ENCODE assay signal across 21 mouse cellular contexts in genomic region chr8:84564042-84564441, GRCm38 (mm10).
DNase-seq lines count a peak whose midpoint lies in the region; ATAC-seq lines count a peak whose summit lies in the region.
"Had no signal": no experiment of that assay in that cellular context is flagged by ENCODE, and none has a peak within 500 bp of the region (broad histone marks: within the 10 kb centered on the region; RNA-seq: fewer than 3 reads in every experiment).

No protein-coding gene starts in this region.

- H3K4me2 ChIP-seq in midbrain, embryonic 12.5 days (replicated peaks) = no peak overlapping the region
- no peak overlapping the region for H3K4me2 ChIP-seq in forebrain, embryonic 16.5 days (ENCODE audit: low read length)
- no peak overlapping the region for H3K4me2 ChIP-seq in hindbrain, embryonic 15.5 days
- H3K4me2 ChIP-seq in neural tube, embryonic 15.5 days = no peak overlapping the region
- H3K4me2 ChIP-seq: embryonic facial prominence, embryonic 12.5 days; limb, embryonic 15.5 days; liver, embryonic 15.5 days; neural tube, embryonic 13.5 days; stomach, embryonic 15.5 days had no signal

- no peaks in the 10 kb centered on the region for H3K9me3 ChIP-seq in midbrain, embryonic 12.5 days
- no peaks in the 10 kb centered on the region for H3K9me3 ChIP-seq in midbrain, embryonic 10.5 days (replicated peaks)
- H3K9me3 ChIP-seq in forebrain, embryonic 16.5 days (ENCODE audit: control insufficient read depth, low read length) = no peaks in the 10 kb centered on the region
- no peaks in the 10 kb centered on the region for H3K9me3 ChIP-seq in hindbrain, embryonic 15.5 days
- no peaks in the 10 kb centered on the region for H3K9me3 ChIP-seq in neural tube, embryonic 15.5 days (replicated peaks)
- no peaks in the 10 kb centered on the region for H3K9me3 ChIP-seq in embryonic facial prominence, embryonic 10.5 days
- H3K9me3 ChIP-seq: embryonic facial prominence, embryonic 12.5 days; limb, embryonic 15.5 days; liver, embryonic 15.5 days; neural tube, embryonic 13.5 days; stomach, embryonic 15.5 days had no signal

- H3K36me3 ChIP-seq in midbrain, embryonic 12.5 days = peaks cover 12% of the 10 kb centered on the region; the same call in 1 of the 2 replicates
- peaks cover 21% of the 10 kb centered on the region for H3K36me3 ChIP-seq in midbrain, embryonic 10.5 days
- no peaks in the 10 kb centered on the region for H3K36me3 ChIP-seq in forebrain, embryonic 16.5 days (ENCODE audit: control insufficient read depth, insufficient read depth)
- H3K36me3 ChIP-seq in hindbrain, embryonic 15.5 days = peaks cover 36% of the 10 kb centered on the region
- peaks cover 33% of the 10 kb centered on the region for H3K36me3 ChIP-seq in neural tube, embryonic 15.5 days
- H3K36me3 ChIP-seq in embryonic facial prominence, embryonic 10.5 days (replicated peaks) = no peaks in the 10 kb centered on the region; the same call in 1 of the 2 replicates
- H3K36me3 ChIP-seq: embryonic facial prominence, embryonic 12.5 days; limb, embryonic 15.5 days; liver, embryonic 15.5 days; stomach, embryonic 15.5 days had no signal

- ATAC-seq in midbrain, embryonic 12.5 days (ENCODE audit: low FRiP score, low read depth) = 0 out of 2 replicates have a peak, but pooled peaks have one; percentile 34
- peak; percentile 62 for ATAC-seq in forebrain, embryonic 16.5 days
- peak; percentile 55; the same call in 1 of the 2 replicates for ATAC-seq in hindbrain, embryonic 15.5 days (ENCODE audit: low FRiP score, low read depth)
- peak; percentile 65; the same call in 1 of the 2 replicates for ATAC-seq in neural tube, embryonic 15.5 days (ENCODE audit: low FRiP score)
- ATAC-seq: lung, postnatal 0 days had no signal

- peaks cover 13% of the 10 kb centered on the region for H3K27me3 ChIP-seq in midbrain, embryonic 12.5 days
- H3K27me3 ChIP-seq in midbrain, embryonic 10.5 days (ENCODE audit: low read depth, poor library complexity, severe bottlenecking) = peaks cover 23% of the 10 kb centered on the region
- H3K27me3 ChIP-seq in forebrain, embryonic 16.5 days (replicated peaks; ENCODE audit: control insufficient read depth, insufficient read depth, low read length) = peaks cover 10% of the 10 kb centered on the region; the same call in 1 of the 2 replicates
- peaks cover 6% of the 10 kb centered on the region; the same call in 1 of the 2 replicates for H3K27me3 ChIP-seq in hindbrain, embryonic 15.5 days
- peaks cover 9% of the 10 kb centered on the region for H3K27me3 ChIP-seq in neural tube, embryonic 15.5 days (replicated peaks)
- H3K27me3 ChIP-seq in embryonic facial prominence, embryonic 10.5 days (replicated peaks; ENCODE audit: low read depth, poor library complexity, severe bottlenecking) = peaks cover 42% of the 10 kb centered on the region

- 79% methylated on average over 1 of the region's 1 CpGs for WGBS in midbrain, embryonic 12.5 days
- WGBS in midbrain, embryonic 10.5 days = 94% methylated on average over 1 of the region's 1 CpGs
- WGBS in forebrain, embryonic 16.5 days = 67% methylated on average over 1 of the region's 1 CpGs
- 35% methylated on average over 1 of the region's 1 CpGs for WGBS in hindbrain, embryonic 15.5 days
- 64% methylated on average over 1 of the region's 1 CpGs for WGBS in neural tube, embryonic 15.5 days
- 88% methylated on average over 1 of the region's 1 CpGs for WGBS in embryonic facial prominence, embryonic 10.5 days

- no peak overlapping the region for H3K27ac ChIP-seq in midbrain, embryonic 12.5 days (replicated peaks)
- no peak overlapping the region for H3K27ac ChIP-seq in midbrain, embryonic 10.5 days (replicated peaks)
- no peak overlapping the region for H3K27ac ChIP-seq in forebrain, embryonic 16.5 days (ENCODE audit: low read length)
- no peak overlapping the region for H3K27ac ChIP-seq in hindbrain, embryonic 15.5 days (replicated peaks)
- no peak overlapping the region for H3K27ac ChIP-seq in neural tube, embryonic 15.5 days (replicated peaks)
- H3K27ac ChIP-seq in embryonic facial prominence, embryonic 10.5 days (replicated peaks) = no peak overlapping the region
- H3K27ac ChIP-seq: embryonic facial prominence, embryonic 12.5 days; limb, embryonic 15.5 days; liver, embryonic 15.5 days; neural tube, embryonic 13.5 days; stomach, embryonic 15.5 days had no signal

- peaks cover 4% of the 10 kb centered on the region for H3K4me1 ChIP-seq in midbrain, embryonic 12.5 days
- peaks cover 12% of the 10 kb centered on the region for H3K4me1 ChIP-seq in midbrain, embryonic 10.5 days
- peaks cover 3% of the 10 kb centered on the region; the same call in 1 of the 2 replicates for H3K4me1 ChIP-seq in forebrain, embryonic 16.5 days (replicated peaks; ENCODE audit: control insufficient read depth, insufficient read depth, low read length)
- H3K4me1 ChIP-seq in hindbrain, embryonic 15.5 days (replicated peaks) = peaks cover 13% of the 10 kb centered on the region
- H3K4me1 ChIP-seq in neural tube, embryonic 15.5 days = peaks cover 14% of the 10 kb centered on the region; the same call in 1 of the 2 replicates
- H3K4me1 ChIP-seq in embryonic facial prominence, embryonic 10.5 days = peaks cover 5% of the 10 kb centered on the region

- no peak overlapping the region for H3K4me3 ChIP-seq in midbrain, embryonic 12.5 days
- no peak overlapping the region for H3K4me3 ChIP-seq in midbrain, embryonic 10.5 days
- H3K4me3 ChIP-seq in forebrain, embryonic 16.5 days (replicated peaks; ENCODE audit: low read length) = no peak overlapping the region
- no peak overlapping the region for H3K4me3 ChIP-seq in hindbrain, embryonic 15.5 days
- H3K4me3 ChIP-seq in neural tube, embryonic 15.5 days (replicated peaks) = no peak overlapping the region
- no peak overlapping the region for H3K4me3 ChIP-seq in embryonic facial prominence, embryonic 10.5 days
- H3K4me3 ChIP-seq: embryonic facial prominence, embryonic 12.5 days; erythroblast, embryonic 14.5 days; limb, embryonic 15.5 days; liver, embryonic 15.5 days; neural tube, embryonic 13.5 days; stomach, embryonic 15.5 days had no signal

- H3K9ac ChIP-seq in midbrain, embryonic 12.5 days (replicated peaks) = no peak overlapping the region
- no peak overlapping the region for H3K9ac ChIP-seq in forebrain, embryonic 16.5 days (replicated peaks; ENCODE audit: low read depth, low read length)
- no peak overlapping the region for H3K9ac ChIP-seq in hindbrain, embryonic 15.5 days
- H3K9ac ChIP-seq in neural tube, embryonic 15.5 days (replicated peaks) = no peak overlapping the region
- H3K9ac ChIP-seq: embryonic facial prominence, embryonic 12.5 days; limb, embryonic 15.5 days; liver, embryonic 15.5 days; neural tube, embryonic 13.5 days; stomach, embryonic 15.5 days had no signal

- DNase-seq in midbrain, embryonic 10.5 days (ENCODE audit: low spot score) = no peak
- no peak for DNase-seq in embryonic facial prominence, embryonic 10.5 days (ENCODE audit: low spot score)
- DNase-seq in spleen, adult 18-20 months = no peak
- DNase-seq: cerebellum, adult 9-11 months; gastrocnemius, postnatal 25 days; kidney, adult 2 months; kidney, postnatal 10 days; layer of hippocampus, postnatal 36 days; right cerebral cortex, postnatal 25 days; thymus, adult 18-20 months had no signal
